Mouse (Mus musculus) yolk sac, embryonic 10.5 days (tissue): ENCODE measurements around the gene Pam16.
A peak's percentile ranks its signal among the peaks of the same experiment; 100 is the strongest.

ENCODE experiments used
- DNase-seq: peaks from one replicate; pipeline ENCODE4 v3.0.0-alpha.2; 2017; ENCODE audit warnings: low spot score

The Pam16 gene

DNA sequence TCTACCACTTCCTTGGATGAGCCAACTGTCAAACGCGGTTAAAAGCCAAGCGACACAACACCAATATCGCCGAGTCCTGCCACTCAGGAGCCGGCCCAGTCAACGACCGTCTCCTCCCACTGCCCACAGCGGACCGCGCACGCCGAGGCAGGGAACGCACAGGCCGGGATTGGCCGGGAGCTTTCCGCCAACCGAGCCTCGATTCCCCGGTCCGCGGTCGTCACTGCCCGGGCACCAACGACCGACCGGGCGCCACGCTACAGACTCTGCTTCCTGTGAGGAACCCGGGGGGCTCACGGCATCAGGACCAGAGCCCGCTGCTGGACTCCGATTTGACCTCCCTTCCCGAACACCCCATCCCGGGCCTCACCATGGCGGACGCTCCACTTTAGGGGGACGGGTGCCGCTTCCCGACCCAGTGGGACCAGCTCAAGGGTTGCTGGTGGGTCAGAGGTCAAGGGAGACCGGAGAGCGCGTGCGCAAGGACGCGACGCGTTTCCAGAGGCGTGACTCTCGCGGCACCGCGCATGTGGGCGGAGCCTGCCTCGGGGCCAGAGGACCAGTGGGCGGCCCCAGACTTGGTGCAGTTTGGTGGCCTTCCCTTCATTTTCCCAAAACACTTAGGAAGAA, at the start of gene Pam16:
Gene Pam16, minus strand, starts transcription at position 508 of the 630 bp plus-strand sequence.
- DNase-seq: peak; percentile 89

DNA sequence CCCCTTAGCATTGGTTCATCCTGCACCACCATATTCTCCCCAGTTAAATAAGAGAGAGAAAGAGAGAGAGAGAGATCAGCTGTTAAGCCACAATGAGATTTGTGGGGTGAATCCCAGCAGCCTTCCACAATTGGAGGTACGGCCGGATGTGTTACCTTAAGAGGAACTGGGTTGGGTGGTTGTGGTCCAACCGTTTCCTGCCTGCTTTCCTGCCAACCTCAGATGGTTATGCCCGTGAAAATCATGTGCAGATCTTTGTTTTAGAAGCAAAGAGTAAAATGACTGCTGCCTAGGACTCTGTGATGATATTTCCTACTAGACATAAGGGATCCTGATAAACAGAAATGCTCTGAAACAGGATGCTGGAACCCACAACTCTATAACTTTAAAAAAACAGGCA, 49.3 kb upstream of the Pam16 start:
- no peak for DNase-seq

DNA sequence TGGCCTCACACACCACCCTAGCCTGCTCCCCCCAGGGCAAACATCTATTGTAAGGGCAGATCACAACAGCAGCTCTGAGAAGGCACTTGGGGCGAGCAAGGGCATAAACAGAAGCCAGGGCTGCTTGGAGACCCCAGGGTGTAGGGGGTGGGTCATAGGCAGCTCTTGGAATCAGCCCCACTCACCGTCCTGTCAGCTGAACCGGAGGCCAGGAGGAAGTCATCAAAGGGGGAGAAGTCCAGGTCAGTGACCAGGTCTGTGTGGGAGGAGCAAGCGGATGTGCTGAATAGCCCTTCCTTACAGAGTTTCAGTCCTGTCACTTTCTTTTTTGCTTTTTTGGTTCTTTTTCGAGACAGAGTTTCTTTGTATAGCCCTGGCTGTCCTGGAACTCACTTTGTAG, 45.5 kb upstream of the Pam16 start:
- peak; percentile 65 for DNase-seq

DNA sequence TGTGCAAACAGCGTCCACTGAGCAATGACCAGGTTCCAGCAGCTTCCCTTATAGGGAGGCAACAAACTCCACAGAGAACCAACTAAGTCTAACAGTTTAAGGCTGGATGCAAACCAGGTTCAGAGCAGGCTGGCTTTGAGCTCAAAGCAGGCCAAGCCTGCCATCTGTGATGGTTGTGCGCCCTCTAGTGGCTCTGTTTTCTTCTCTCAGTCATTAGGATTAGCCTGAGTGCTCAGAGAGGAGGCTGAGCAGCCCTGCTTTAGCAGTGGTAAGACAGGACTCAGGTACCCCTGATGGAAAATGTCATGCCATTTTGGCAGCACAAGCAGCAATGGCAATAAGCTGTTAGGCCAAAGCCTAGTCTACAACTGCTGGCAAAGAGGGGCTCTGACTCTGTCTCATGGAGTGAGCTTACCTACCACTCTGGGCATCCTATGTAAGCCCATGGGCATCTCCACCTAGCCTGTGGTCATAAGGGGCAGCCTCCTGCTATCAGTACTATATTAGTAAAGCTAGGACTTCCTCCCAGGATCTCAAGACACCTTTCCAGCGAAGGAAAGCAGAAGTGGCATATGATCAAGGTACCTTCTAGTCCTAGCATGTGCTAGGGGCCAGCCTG, 42.5 kb upstream of the Pam16 start:
- peak; percentile 59 for DNase-seq

DNA sequence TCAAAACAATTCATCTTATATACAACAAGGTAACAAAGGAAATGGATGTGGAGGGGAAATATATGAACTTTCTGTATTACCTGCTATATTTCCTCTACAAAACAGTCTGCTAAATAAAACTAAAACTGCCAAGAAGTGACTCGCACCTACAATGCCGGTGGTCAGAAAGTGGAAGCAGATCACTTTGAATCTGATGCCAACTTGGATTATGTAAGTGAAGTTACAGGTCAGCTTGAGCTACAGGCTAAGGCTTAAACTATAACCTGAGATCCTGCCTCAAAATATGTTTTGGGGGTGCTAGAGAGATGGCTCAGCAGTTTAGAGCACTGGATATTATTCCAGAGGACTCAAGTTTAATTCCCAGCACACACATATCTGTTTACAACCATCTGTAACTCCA, 40.9 kb upstream of the Pam16 start:
- no peak for DNase-seq

DNA sequence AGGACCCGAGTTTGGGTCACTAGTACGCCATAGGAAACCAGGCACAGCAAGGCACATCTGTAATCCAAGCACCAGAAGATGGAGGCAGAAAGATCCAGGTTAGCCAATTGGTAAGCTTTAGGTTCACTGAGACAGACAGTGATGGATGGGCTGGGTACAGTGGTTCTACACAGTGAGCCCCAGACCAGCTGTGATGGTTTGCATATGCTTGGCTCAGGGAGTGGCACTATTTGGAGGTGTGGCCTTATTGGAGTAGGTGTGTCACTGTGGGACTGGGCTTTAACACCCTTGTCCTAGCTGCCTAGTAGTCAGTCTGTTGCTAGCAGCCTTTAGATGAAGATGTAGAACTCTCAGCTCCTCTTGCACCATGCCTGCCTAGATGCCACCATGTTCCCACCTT, 39.0 kb upstream of the Pam16 start:
- DNase-seq: no peak

DNA sequence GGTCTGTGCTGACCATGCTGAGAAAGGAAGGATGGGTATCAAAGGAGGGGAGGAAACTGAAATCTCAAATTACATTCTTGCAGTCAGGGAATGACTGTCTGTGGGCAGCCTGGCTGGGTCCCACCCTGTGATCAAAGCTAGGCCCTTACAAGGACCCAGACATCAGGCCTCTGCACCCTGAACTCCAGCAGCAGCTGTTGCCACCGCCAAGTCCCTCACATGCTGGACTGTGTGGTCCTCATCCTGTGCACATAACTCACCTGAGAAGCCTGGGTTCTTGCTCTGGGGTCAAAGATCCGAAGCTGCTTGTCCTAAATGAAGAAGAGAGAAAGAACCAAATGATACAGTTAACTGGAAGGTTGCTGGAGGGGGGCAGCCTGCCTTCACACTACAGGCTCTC, 36.8 kb upstream of the Pam16 start:
- DNase-seq: no peak

DNA sequence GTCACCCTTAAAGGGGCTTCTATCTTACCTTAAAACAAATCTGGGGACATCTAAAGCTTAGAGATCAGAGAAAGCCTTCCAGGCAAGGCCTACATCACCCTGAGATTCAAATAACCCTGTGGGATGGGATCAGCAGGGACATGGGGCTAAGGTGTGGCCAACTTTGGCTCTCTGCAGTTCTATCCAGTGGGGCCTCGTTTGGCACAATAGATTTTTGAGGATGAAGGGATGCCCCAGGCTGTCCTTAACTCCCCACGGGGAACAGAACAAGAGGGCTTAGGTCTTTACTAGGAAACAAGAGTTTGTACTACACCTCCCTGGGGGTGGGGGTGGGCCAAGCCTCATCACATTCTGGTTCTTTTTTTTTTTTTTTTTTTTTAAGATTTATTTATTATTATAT, 34.5 kb upstream of the Pam16 start:
- DNase-seq: no peak

DNA sequence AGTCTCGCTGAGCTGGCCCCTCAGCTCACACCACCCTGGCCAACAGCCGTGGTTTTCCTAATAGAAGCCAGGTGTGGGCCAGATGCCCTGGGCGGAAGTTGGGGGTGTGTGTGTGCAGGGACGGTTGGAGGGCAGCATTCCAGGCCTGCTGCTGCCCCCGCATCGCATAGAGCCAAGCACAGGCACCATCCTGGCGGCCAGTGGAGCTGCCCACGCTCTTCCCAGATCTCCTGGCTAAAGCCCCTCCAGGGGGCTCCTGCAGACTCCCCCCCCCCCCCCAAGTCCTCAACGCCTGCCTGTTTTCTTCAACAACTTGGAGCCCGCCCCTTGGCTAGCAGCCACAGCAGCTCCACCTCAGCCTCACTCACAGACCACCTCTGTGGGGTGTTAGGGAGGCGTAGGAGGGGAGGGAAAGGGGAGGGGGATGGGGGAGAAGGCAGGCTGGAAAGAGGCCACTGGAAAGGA, 34.0 kb upstream of the Pam16 start:
- peak; percentile 75 for DNase-seq

DNA sequence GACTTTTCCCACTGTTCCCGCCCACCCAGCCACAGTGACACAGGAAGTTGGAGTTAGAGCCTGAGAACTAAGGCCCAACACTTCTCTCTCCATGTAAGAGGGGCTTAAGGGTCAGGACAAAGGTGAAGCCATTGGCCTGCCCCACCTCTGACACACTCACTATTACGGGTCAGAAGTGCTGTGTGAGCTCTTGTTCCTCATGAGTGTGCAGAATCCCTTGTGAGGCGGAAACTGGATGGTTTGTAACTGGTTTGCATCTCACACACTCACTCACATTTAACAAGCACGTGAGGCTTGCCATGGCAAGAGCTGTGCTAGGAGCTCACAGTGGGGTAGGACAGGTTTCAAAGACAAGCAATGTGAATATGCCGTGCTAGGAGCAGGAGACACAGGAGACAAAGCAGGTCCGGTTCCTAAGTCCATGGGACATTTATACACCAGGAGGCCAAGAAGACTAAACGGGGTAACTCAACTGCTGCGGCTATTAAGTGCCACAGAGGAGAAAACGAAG, 31.8 kb upstream of the Pam16 start:
- DNase-seq: no peak

DNA sequence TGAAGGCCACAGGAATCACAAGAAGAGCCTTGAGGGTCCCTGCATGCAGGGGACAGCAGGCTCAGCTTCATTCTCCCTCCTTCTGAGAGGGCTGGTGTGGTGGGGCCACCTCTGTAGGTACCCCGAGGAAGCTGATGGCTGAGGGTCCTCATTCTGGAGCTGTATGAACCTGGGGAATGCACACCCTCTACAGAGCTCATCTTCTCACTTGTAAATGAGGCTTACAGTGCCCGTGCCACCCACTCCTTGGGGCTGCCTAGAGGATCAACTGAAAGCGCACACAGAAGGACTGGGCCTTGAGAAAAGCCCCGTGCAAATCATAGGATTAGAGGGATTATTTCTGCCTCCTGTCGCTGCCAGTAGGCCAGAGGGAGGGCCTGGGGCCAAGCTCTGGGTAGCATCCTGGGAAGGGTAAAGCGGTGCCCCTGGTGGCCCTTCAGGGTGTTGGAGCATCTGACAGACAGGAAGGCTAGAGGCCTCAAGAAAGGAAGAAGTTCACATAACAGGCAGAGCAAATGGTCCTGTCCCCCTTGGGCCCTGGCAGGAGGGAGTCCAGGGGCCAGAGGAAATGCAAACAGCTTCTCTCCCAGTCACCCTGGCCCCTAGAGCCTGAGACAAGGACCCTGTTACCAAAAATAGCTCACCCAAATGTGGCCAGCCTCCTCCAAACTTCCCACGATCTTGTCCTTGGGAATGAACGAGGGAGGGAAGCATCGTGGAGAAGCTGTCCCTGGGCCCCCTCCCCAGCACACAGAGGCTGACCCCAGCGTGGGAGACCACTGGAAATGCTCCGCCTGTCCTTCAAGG, 31.2 kb upstream of the Pam16 start:
- DNase-seq: no peak

DNA sequence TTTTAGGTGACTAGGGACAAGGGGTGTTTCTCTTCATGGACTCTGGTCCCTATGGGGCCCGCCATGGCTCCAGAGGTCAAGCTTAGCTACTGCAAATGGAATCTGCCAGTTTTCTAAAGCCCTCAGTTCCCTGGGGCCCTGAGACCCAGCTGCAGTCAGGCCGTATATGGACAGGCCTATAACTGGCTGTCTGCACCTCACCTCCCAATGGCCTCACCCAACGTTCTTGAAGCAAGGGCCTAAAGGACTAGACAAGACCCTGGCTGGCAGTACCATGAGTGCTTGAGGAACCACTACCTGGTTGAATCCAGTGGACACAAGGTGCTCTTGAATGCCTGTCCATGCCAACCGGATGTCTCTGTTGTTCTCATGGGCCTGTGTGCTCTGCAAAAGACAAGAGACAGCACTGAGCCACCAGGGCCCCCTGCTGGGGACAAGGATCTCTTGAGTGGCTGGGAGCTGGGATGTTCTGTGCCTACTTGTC, 30.5 kb upstream of the Pam16 start:
- DNase-seq: no peak

DNA sequence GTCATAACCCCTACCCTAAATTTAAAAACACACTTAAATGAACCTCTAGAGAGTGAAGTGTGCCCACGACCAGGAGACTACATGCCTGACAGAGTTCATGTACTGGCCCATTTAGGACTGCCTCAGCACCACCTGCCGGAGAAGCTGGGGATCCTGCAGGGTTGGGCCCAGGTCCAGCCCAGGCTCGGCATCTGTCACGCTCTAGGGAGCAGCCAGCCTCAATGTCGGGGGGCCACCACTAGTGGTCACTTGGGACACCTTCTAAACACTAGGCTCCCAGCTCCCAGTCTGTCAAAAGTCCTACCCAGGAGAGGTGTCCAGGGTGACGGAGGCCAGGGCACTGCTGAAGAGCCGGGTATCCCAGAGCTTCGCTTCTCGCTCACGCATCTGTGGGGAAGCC, 29.9 kb upstream of the Pam16 start:
- DNase-seq: no peak

DNA sequence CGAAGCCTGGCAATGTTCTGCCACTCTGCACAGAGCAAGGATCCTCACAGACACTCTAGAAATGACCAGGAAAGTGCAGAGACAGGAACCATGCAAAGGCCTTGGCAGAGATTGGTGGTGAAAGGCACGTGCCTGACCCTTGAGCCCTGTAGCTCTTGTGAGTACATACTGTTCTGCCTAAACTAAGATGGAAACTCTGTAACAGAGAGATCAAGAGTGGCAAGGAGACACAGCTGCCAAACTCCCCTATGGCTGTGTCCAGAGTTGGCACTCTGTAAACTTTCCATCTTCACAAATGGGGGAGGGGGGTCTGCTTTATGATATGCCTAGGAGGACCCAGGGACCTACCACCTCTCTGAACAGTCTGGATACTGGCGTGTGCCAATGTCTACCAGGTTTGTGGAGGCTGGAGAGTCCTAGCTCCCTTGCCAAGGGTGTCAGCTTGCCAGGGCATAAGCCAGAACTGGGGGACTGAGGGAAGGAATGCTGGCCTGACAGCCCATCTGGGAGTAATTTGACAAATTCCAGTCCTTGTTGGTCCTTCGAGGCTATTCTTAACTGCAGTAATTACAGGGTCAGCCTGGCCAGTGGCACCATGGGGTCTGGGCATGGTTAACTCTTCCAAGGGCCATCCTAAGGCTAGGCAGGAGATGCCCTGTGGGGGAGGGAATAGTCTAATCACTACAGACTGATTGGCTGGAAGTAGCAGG, 28.1 kb upstream of the Pam16 start:
- no peak for DNase-seq

DNA sequence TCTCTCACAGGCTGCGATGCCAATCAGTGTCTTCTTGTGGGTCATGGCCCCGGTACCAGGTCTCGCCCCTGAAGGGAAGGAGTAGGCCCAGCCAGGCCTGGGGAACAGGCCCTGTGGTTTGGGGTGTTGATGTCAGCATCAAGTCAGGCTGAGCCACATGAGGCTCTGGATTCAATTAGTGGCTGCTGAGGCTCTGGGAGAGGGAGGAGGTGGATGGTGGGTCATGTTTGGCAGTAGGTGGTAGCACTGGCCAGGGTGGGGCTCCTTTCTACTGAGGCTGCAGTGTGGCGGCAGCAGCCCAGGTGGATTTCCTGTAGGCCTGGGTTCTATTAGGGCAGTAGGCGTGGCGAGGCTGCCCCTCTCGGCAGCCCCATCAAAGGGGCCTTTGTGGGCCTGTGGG, 26.8 kb upstream of the Pam16 start:
- DNase-seq: no peak

DNA sequence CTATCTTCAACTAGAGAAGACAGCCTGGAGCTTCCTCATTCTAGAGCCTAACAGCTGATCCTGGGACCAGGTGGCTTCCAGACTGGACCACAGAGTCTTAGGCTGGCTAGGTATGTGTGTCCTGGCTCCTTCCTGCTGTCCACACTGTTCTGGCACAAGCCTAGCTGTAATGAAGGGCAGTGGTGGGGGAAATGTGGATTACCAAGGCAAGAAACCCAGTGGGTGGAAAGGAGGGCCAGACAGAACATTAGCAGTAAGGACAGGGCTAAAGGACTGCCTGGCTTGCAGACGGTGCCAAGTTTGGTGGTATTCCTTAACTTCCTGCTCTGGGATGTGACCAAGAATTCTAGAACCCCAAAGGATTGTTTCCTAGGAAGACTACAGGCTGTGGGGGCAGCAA, 26.3 kb upstream of the Pam16 start:
- no peak for DNase-seq

DNA sequence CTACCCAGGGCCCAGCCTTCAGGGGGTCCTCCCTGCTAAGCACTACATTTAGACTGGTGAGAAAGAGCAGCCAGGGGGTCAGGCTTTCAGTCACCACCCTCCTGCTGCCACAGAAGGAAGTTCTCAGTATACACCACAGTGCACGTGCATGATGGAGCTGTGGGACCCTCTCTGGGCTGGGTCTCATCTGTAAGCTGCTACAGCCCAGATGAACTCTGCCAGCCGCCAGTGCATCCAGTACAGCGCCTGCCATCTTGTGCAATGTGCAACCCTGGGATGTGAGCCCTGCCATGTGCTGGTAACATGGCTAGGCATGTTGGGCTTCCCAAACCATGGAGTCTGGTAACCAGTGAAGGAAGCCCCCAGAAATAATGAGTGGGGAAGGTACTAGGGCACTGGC, 25.4 kb upstream of the Pam16 start:
- no peak for DNase-seq

DNA sequence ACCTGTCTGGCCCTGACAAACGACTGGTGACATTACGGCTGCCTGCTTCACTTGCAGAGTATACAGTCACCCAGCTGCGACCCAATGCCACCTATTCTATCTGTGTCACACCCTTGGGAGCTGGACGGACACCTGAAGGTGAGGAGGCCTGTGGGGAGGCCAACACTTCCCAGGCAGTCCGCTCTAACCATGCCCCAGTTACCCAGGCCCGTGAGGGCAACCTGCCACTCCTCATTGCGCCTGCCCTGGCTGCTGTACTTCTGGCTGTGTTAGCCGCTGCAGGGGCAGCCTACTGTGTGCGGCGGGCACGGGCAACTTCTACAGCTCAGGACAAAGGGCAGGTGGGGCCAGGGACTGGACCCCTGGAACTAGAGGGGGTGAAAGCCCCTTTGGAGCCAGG, 24.9 kb upstream of the Pam16 start:
- DNase-seq: no peak

DNA sequence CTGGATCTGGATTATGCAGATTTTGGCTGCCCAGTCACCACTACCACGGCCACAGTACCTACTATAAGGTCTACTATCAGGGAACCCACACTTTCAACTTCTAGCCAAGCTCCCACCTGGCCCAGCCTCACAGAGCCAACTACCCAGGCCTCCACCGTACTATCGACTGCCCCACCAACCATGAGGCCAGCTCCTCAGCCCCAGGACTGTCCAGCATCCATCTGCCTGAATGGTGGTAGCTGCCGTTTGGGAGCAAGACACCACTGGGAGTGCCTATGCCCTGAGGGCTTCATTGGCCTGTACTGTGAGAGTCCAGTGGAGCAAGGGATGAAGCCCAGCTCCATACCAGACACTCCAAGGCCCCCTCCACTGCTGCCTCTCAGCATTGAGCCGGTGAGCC, 24.4 kb upstream of the Pam16 start:
- no peak for DNase-seq

DNA sequence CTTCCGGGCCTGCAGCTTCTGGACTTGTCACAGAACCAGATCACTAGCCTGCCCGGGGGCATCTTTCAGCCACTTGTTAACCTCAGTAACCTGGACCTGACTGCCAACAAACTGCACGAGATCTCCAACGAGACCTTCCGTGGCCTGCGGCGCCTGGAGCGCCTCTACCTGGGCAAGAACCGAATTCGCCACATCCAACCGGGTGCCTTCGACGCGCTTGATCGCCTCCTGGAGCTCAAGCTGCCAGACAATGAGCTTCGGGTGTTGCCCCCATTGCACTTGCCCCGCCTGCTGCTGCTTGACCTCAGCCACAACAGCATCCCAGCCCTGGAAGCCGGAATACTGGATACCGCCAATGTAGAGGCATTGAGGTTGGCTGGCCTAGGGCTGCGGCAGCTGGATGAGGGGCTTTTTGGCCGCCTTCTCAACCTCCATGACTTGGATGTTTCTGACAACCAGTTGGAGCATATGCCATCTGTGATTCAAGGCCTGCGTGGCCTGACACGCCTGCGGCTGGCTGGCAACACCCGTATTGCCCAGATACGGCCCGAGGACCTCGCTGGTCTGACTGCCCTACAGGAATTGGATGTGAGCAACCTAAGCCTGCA, 23.7 kb upstream of the Pam16 start:
- DNase-seq: no peak

DNA sequence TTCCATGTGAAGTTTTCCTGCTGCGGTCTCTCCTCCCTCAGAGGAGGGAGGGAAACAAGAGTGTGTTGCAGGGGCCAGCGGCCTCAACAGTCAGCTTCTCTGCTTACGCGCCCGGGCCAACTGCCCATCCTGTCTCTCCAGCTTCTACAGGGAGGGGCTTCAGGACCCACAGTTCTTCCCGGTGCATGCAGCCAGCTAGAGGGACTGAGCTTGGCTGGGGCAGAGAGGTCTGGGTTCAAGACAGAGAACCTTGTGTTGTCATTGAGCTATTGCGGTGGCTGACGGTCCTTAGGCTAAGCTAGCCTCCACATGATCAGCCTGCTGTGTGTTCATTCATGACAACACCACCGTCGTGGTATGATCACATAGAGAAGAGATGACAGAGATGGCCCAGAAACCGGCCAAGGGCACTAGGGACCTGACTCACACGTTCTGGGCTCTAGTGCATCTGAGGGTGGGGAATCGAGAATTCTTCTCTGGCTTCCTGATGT, 22.9 kb upstream of the Pam16 start:
- DNase-seq: no peak

DNA sequence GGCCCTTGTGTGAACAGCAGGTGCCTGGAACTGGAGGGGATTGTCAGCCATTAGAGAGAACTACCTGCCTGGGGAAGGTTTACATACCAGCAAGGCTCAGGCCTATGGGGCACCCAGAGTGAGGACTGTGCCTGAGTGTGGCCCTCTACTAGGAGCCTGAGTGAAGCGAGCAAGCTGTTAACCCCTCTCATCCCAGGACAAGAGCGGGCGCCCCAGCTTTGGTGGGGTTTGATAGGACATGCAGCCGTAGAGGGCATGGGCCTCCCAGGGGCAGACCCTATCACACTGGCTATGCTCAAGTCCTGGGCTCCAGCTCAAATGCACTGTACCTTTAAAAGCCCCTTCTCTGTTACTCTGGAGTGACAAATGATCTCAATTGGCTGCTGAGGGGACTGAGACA, 22.0 kb upstream of the Pam16 start:
- no peak for DNase-seq
